Mouse (Mus musculus) CH12.LX (cell line): ENCODE data around the gene Olfr218.

ENCODE experiments used
- CHD1 ChIP-seq: IDR thresholded peaks from 2 replicates; pipeline ENCODE4 v1.6.1; 2012; ENCODE audit warnings: low read depth, low read length, improper control_type of control experiment, inconsistent platforms
- CHD2 ChIP-seq: IDR thresholded peaks from 2 replicates; pipeline ENCODE4 v1.6.1; 2011; ENCODE audit warnings: low read length, improper control_type of control experiment
- CTCF ChIP-seq, 2 experiments: IDR thresholded peaks in 1 of 2; conservative IDR thresholded peaks in 1 of 2; 2 replicates each; pipeline ENCODE4 v1.5.1; 2011 to 2012; ENCODE audit warnings: low read depth in 2 of 2, low read length in 2 of 2, improper control_type of control experiment in 1 of 2, inconsistent platforms in 1 of 2, mild to moderate bottlenecking in 1 of 2, moderate library complexity in 1 of 2
- EP300 ChIP-seq: IDR thresholded peaks from 2 replicates; pipeline ENCODE4 v1.6.1; 2011; ENCODE audit warnings: low read length, improper control_type of control experiment
- ETS1 ChIP-seq: conservative IDR thresholded peaks from 2 replicates; pipeline ENCODE4 v1.6.1; 2012; ENCODE audit warnings: low read depth, mild to moderate bottlenecking, inconsistent platforms, low read length, improper control_type of control experiment, moderate library complexity
- MAZ ChIP-seq: IDR thresholded peaks from 2 replicates; pipeline ENCODE4 v1.6.1; 2012; ENCODE audit warnings: low read depth, mild to moderate bottlenecking, inconsistent platforms, low read length, improper control_type of control experiment, moderate library complexity
- MEF2A ChIP-seq: IDR thresholded peaks from 2 replicates; pipeline ENCODE4 v1.6.1; 2014; ENCODE audit warnings: low read depth, mild to moderate bottlenecking, inconsistent platforms, low read length, improper control_type of control experiment, borderline replicate concordance
- POLR2A ChIP-seq: IDR thresholded peaks from 2 replicates; pipeline ENCODE4 v1.6.1; 2011; ENCODE audit warnings: low read depth, mild to moderate bottlenecking, improper control_type of control experiment, low read length
- SMC3 ChIP-seq: IDR thresholded peaks from 2 replicates; pipeline ENCODE4 v1.6.1; 2011; ENCODE audit warnings: low read depth, low read length, improper control_type of control experiment
- TBP ChIP-seq: conservative IDR thresholded peaks from 2 replicates; pipeline ENCODE4 v1.6.1; 2011; ENCODE audit warnings: low read depth, low read length, improper control_type of control experiment
- TCF12 ChIP-seq: IDR thresholded peaks from 2 replicates; pipeline ENCODE4 v1.6.1; 2014; ENCODE audit warnings: low read depth, mild to moderate bottlenecking, inconsistent platforms, low read length, improper control_type of control experiment
- USF1 ChIP-seq: IDR thresholded peaks from 2 replicates; pipeline ENCODE4 v1.6.1; 2014; ENCODE audit warnings: low read depth, mild to moderate bottlenecking, inconsistent platforms, low read length, improper control_type of control experiment
- USF2 ChIP-seq: conservative IDR thresholded peaks from 2 replicates; pipeline ENCODE4 v1.6.1; 2011; ENCODE audit warnings: low read depth, low read length, improper control_type of control experiment
- ZNF384 ChIP-seq: IDR thresholded peaks from 2 replicates; pipeline ENCODE4 v1.6.1; 2012; ENCODE audit warnings: low read depth, low read length, improper control_type of control experiment, inconsistent platforms

DNA sequence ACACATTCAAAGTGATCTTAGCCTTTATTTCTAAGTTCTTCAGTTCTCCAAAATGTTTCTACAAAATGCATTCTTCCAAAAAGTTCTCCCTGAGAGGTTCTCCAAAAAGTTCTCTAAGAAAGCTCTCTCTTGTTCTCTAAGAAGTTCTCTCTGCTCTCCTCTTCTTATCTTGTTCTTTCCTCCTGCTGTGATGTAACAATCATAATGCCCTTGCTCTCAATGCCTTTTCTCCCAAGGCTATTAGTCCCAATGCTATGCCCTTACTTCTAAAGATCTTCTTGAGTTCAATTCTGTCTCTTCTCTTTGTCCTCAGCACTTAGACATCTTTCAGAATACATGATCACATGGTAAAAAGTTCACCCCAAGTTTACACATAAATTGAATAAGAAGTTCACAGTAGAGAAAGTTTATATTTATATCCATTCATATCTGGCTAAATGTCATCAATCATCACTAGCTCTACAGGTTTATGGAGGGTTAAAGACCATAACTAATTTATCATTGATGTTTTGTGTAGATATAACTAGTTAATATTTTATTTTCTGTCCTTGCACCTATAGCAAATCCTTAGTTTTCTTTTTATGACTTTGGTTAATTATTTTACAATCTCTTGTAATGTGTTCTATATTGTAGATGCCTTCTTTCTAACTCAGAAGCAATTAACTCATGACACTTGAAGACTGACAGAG is 23.3 kb upstream of the Olfr218 start:
- TF ChIP-seq EP300: no peak
- TF ChIP-seq CHD1: no peak
- no peak for TF ChIP-seq ETS1
- no peak for TF ChIP-seq USF2
- no peak for TF ChIP-seq MEF2A
- no peak for TF ChIP-seq CTCF (conservative IDR thresholded peaks at IDR 0.05 in 1 of 2, IDR thresholded peaks at IDR 0.05 in 1 of 2; ENCODE audit: low read depth in 2 of 2, low read length in 2 of 2)
- TF ChIP-seq POLR2A: no peak
- TF ChIP-seq USF1: no peak
- no peak for TF ChIP-seq SMC3
- TF ChIP-seq TCF12: no peak
- TF ChIP-seq CHD2: no peak
- TF ChIP-seq TBP: no peak
- no peak for TF ChIP-seq ZNF384
- no peak for TF ChIP-seq MAZ
